Mouse (Mus musculus) midbrain, embryonic 10.5 days (tissue): Measurements from ENCODE around the gene A730049H05Rik. TPM values are rescaled to one million over a fixed set of nuclear protein-coding genes. Genes with fewer than 3 reads are reported as not detected.

Source experiments
- DNase-seq: peaks from one replicate; pipeline ENCODE4 v3.0.0-alpha.2; 2017; ENCODE audit warnings: low spot score
- H3K27ac ChIP-seq: fragments of 300-500 bp; sonication (generic); replicated peaks from 2 replicates; pipeline ENCODE4 v1.5.1; 2016; ENCODE audit warnings: mild to moderate bottlenecking
- H3K27me3 ChIP-seq: fragments of 300-500 bp; sonication (generic); 2 replicates; pipeline ENCODE4 v1.6.1; 2016; ENCODE audit warnings: low read depth, mild to moderate bottlenecking; ENCODE audit not compliant: poor library complexity, severe bottlenecking
- H3K36me3 ChIP-seq: fragments of 300-500 bp; sonication (generic); 2 replicates; pipeline ENCODE4 v1.6.1; 2016; ENCODE audit warnings: mild to moderate bottlenecking, moderate library complexity
- H3K4me1 ChIP-seq: fragments of 300-500 bp; sonication (generic); 2 replicates; pipeline ENCODE4 v1.6.1; 2016
- H3K4me3 ChIP-seq: fragments of 300-500 bp; sonication (generic); 2 replicates; pipeline ENCODE4 v1.5.1; 2016; ENCODE audit warnings: mild to moderate bottlenecking, moderate library complexity
- H3K9me3 ChIP-seq: fragments of 300-500 bp; sonication (generic); replicated peaks from 2 replicates; pipeline ENCODE4 v1.6.1; 2016; ENCODE audit warnings: mild to moderate bottlenecking
- WGBS: fragments of 180-500 bp; shearing (Covaris S2); methylation state at CpG from one replicate; pipeline ENCODE4 v1.1.7; 2016; 5-methylcytosine and 5-hydroxymethylcytosine counted together
- polyA plus RNA-seq: library from polyadenylated mRNA; unstranded; fragments of >200 nt; fragmentation: Nextera tagmentation; extraction: Ambion mirVana; gene quantifications from 2 replicates; pipeline ENCODE4 v1.2.1, GENCODE M21; 2016

A730049H05Rik gene
- polyA plus RNA-seq, 1 experiment from 2014 or later, result 1.5 TPM

DNA sequence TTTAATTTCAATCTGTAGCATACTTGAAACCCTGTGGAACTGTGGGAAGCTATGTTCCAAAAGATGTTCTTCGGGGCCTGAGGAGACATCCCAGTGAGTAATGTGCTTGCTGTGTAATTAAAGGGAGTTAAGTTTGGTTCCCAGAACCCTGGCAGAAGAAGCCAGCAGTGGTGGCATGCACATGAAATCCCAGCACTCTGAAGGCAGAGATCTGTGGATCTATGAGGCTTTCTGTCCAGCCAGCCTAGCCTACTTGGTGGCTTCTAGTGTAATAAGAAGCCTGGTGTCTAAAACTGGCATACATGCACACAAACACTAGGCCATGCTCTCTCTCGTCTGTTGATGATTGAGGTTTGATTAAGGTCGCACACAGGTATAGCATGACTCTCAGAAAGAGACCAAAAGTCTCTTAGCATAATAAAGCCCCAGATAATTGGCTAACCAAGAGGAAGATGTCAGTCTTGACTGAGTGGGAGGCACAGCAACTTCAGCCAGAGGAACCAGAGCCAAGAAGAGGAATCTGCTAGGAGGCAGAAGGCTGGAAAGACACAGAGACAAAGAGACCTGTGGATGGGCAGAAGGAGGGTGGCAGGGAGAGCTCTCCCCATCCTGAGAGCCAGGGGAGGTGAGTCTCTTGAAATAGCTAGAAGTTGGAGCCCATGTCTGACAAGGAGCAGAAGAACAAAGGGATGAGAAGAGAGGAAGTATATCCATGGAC lies 11.9 kb upstream of the A730049H05Rik start:
- no peak for DNase-seq
- Histone ChIP-seq H3K9me3 (no peaks in the 10 kb centered on the region), H3K27ac (no peak overlapping the region), H3K4me1 (peaks cover 7% of the 10 kb centered on the region), H3K27me3 (no peaks in the 10 kb centered on the region), H3K4me3 (no peak overlapping the region), H3K36me3 (peaks cover 7% of the 10 kb centered on the region; the same call in 1 of the 2 replicates)
- WGBS, result 82% methylated on average over 3 of the region's 3 CpGs

DNA sequence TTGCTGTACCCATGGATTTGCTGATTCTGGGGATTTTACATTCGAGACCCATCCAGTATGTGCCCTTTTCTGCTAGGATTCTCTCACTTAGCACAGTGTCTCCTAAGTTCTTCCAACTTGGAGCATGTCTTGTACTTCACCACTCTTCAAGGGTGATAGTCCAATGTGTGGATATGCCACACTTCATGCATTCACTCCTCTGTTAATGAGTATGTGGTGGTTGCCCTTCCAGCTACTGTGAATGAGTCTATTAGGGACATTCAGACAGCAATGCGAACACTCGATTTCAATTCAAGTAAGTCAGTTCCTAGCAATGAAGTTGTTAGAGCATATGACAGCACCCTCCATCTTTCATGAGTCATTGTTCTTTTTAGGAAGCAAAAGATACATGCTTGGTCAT lies 6.5 kb upstream of the A730049H05Rik start:
- H3K27me3 ChIP-seq, result peaks cover 5% of the 10 kb centered on the region
- no peaks in the 10 kb centered on the region for H3K9me3 ChIP-seq
- no peak overlapping the region for H3K4me3 ChIP-seq
- no peak for DNase-seq
- no peak overlapping the region for H3K27ac ChIP-seq
- peaks cover 7% of the 10 kb centered on the region; the same call in 1 of the 2 replicates for H3K36me3 ChIP-seq
- H3K4me1 ChIP-seq, result peaks cover 14% of the 10 kb centered on the region; the same call in 1 of the 2 replicates
- WGBS, result 93% methylated on average over 3 of the region's 3 CpGs

DNA sequence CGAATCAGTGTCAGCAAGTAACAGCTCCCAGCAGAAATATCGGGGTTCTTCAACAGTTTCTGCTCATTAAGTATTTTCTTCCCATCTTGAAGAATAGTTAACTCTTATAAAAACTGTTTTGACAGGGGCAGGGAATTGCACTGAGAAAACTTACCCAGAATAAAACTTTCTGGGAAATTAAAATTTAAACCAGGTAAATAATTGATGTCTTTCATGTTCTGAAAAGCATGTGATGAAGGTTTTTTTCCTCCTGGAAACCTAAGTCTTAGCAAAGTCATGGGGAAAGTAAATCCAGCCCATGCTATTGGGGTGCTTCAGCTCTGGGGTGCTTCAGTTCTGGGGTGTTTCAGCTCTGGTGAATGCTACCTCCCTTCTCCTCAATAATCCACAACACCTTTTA lies 5.7 kb upstream of the A730049H05Rik start:
- no peaks in the 10 kb centered on the region for H3K9me3 ChIP-seq
- H3K36me3 ChIP-seq, result peaks cover 7% of the 10 kb centered on the region; the same call in 1 of the 2 replicates
- no peak overlapping the region for H3K27ac ChIP-seq
- peaks cover 13% of the 10 kb centered on the region for H3K27me3 ChIP-seq
- 91% methylated on average over 2 of the region's 2 CpGs for WGBS
- no peak for DNase-seq
- no peak overlapping the region for H3K4me3 ChIP-seq
- peaks cover 17% of the 10 kb centered on the region for H3K4me1 ChIP-seq

DNA sequence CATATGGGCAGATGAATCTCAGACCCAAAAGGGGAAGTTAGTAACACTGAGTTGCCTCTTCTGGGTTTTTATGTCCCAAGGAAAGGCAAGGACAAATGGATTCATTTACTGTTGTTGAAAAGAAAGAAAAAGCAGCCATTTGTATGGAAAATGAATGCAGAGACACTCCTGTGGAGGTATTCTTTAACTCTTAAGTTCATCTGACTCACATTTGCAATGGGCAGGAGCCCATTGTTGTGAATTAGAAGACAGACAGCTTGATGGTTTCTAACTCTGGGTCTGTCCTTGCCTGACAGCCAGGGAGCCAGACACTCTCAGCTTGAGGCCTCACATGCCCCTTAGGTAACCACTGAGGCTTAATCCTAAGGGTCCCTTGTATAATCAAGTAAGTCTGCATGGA lies 4.7 kb upstream of the A730049H05Rik start:
- Histone ChIP-seq H3K36me3 (0 out of 2 replicates have a peak, but pooled peaks cover 4% of the 10 kb centered on the region), H3K4me3 (no peak overlapping the region), H3K9me3 (no peaks in the 10 kb centered on the region), H3K4me1 (peaks cover 26% of the 10 kb centered on the region), H3K27me3 (peaks cover 20% of the 10 kb centered on the region), H3K27ac (no peak overlapping the region)
- no peak for DNase-seq

DNA sequence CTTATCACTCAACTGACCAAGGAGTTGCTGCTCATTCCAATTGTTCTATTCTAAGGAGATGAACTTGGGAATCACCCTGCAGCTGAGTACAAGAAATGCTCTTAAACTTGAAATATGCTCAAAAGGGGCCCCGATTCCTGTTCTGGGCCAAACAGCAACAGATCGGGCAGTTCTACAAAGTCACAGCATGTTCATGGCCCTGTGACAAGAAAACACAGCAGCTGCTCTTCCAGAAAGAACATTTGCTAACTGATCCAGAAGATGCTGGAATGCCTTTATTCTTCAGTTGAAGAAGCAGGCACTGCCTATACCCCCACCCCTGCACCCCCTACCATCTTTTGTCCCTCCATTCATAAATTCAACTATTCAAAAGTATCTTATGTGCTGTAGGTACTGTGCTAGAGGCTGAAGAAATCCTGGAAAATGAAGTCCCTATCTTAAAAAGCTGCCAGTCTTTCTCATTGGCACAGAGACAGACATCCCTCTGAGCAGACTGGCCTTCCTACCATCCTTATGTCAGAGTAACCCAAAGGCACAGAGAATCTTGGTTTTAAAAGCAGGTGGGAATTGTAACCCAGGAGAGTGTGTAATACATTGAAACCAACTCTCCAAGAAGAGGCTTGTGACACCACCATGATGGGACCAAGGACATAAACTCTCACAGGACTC lies 3.4 kb upstream of the A730049H05Rik start:
- WGBS, result 74% methylated on average over 2 of the region's 2 CpGs
- H3K4me1 ChIP-seq, result peaks cover 39% of the 10 kb centered on the region
- no peak overlapping the region for H3K27ac ChIP-seq
- no peak overlapping the region for H3K4me3 ChIP-seq
- no peaks in the 10 kb centered on the region for H3K9me3 ChIP-seq
- H3K36me3 ChIP-seq, result no peaks in the 10 kb centered on the region
- DNase-seq, result no peak
- peaks cover 25% of the 10 kb centered on the region for H3K27me3 ChIP-seq

DNA sequence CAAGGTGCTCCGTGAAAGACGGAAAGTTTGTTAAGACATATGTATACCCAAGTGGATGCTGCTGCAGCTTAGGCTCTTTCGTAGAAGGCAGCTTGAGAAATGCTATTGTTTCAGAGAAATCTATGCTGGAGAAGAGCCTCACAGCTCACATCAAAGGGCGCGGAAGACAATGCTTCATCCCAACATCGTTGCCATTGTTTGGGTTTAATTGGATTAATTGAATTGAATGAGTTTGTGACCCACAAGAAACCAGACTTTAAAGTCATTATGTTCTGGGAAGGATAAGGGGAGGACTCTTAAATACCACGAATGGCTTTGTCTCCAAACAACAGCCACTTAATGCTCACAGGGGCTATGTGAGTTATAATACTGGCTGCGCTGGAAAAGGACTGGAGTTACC lies 1.4 kb downstream of the A730049H05Rik start:
- WGBS, result 18% methylated on average over 8 of the region's 8 CpGs
- H3K9me3 ChIP-seq, result no peaks in the 10 kb centered on the region
- no peak overlapping the region for H3K4me3 ChIP-seq
- no peak for DNase-seq
- H3K4me1 ChIP-seq, result peaks cover 62% of the 10 kb centered on the region
- no peak overlapping the region for H3K27ac ChIP-seq
- H3K36me3 ChIP-seq, result no peaks in the 10 kb centered on the region
- H3K27me3 ChIP-seq, result peaks cover 49% of the 10 kb centered on the region

DNA sequence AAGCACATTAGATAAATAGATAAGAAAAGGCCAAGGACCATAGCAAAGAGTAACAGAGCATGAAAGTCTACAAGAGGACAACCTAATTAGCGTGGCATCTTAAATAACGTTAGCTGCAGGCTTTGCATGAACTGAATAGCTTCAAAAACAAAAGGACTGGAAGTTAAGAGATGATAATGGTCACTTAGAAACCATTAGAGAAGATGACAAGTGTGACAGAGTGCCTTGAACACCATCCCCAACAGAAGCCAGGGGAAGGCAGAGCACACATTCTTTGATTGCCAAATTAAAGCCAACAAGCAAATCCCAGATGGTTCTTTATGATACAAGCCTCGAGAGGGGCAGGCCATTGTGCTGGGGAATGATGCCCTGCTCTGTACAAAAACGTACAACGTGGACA lies 5.3 kb downstream of the A730049H05Rik start:
- Histone ChIP-seq H3K27me3 (peaks cover 34% of the 10 kb centered on the region), H3K9me3 (no peaks in the 10 kb centered on the region), H3K4me1 (peaks cover 53% of the 10 kb centered on the region), H3K27ac (no peak overlapping the region), H3K36me3 (no peaks in the 10 kb centered on the region), H3K4me3 (no peak overlapping the region)
- no peak for DNase-seq
- WGBS, result 31% methylated on average over 5 of the region's 5 CpGs

DNA sequence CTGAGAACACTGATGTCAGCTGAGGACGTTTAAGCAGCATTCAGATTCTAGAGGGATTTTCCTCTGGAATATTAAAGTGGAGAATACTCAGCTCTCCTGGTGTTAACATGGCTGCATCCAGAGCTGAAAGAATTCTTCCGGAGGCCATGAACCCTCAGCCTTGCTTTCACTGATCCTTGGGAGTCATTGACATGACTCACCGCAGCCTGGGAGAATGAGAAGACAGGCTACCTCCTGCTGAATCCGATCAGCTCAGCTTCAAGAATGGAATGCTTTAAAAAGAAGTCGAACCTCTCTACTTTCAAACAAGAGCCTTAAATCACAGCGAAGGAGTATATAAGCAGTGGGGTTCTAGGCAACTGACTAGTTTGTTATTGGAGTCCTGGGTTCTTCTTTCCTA lies 5.7 kb downstream of the A730049H05Rik start:
- Histone ChIP-seq H3K4me3 (no peak overlapping the region), H3K9me3 (no peaks in the 10 kb centered on the region), H3K4me1 (peaks cover 53% of the 10 kb centered on the region), H3K27ac (no peak overlapping the region), H3K27me3 (peaks cover 30% of the 10 kb centered on the region), H3K36me3 (no peaks in the 10 kb centered on the region)
- WGBS, result 44% methylated on average over 6 of the region's 6 CpGs
- no peak for DNase-seq

DNA sequence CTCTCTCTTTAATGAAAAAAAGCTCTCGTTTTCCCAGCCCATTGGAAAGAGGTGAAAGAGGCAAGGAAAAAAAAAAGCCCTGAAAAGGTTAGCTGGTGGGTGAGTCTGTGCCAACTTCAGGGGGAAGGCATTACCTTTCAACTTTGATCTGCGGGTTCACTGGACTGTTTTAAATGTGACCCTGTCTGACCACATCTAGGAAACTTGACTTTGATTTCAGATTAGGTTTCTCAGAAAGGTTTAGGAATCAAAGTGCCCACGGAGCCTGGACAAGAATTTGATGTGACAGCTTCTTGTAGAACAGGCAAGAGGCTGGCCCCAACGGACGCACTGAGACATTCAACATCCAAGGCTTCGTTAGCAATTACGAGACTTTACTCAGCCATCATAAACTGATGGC lies 7.7 kb downstream of the A730049H05Rik start:
- Histone ChIP-seq H3K27me3 (peaks cover 18% of the 10 kb centered on the region; the same call in 1 of the 2 replicates), H3K36me3 (no peaks in the 10 kb centered on the region), H3K27ac (no peak overlapping the region), H3K4me1 (peaks cover 41% of the 10 kb centered on the region), H3K4me3 (no peak overlapping the region), H3K9me3 (no peaks in the 10 kb centered on the region)
- WGBS, result 65% methylated on average over 7 of the region's 7 CpGs
- no peak for DNase-seq

DNA sequence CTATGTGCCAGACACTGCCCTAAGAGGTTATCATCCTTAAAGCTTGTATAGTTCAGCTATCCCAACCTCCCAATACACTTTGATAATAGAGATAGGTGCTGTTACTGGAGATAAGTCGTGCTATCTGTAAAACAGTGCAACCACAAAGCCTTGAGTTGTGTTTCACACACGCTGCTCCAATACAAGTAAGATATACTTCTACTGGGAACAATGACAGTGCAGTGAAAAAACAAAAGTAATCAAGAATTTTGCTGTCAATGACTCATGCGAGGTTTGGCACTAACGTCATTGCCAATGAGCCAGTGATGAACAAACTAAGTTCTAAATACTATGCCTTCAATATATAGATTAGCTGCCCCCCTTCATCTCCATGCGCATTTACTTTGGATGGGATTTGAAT lies 10.3 kb downstream of the A730049H05Rik start:
- no peak for DNase-seq
- Histone ChIP-seq H3K27me3 (peaks cover 8% of the 10 kb centered on the region; the same call in 1 of the 2 replicates), H3K36me3 (no peaks in the 10 kb centered on the region), H3K9me3 (no peaks in the 10 kb centered on the region), H3K4me3 (no peak overlapping the region), H3K27ac (no peak overlapping the region), H3K4me1 (peaks cover 37% of the 10 kb centered on the region)
- WGBS, result 89% methylated on average over 5 of the region's 5 CpGs

DNA sequence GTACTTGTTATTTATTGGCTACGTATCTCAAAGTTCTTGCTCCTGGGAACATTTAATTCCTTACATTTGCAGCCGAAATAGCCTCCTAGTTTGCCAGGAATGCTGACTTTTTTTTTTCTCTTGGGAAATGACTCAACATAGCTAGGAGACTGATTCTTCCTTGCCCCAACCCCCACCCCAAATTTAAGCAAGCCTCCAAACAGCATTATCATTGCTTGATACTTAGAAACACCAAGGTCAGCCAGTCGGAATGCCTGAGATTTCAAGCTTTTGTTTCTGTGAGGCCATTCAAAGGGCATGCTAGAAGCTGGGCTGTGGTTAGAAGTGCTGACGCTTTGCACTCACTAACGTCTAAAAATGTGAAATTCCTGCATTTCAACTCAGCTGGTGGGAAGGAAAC lies 11.1 kb downstream of the A730049H05Rik start:
- peaks cover 8% of the 10 kb centered on the region; the same call in 1 of the 2 replicates for H3K27me3 ChIP-seq
- peaks cover 29% of the 10 kb centered on the region for H3K4me1 ChIP-seq
- DNase-seq, result no peak
- H3K9me3 ChIP-seq, result no peaks in the 10 kb centered on the region
- WGBS, result 54% methylated on average over 5 of the region's 5 CpGs
- H3K4me3 ChIP-seq, result no peak overlapping the region
- no peaks in the 10 kb centered on the region for H3K36me3 ChIP-seq
- no peak overlapping the region for H3K27ac ChIP-seq

DNA sequence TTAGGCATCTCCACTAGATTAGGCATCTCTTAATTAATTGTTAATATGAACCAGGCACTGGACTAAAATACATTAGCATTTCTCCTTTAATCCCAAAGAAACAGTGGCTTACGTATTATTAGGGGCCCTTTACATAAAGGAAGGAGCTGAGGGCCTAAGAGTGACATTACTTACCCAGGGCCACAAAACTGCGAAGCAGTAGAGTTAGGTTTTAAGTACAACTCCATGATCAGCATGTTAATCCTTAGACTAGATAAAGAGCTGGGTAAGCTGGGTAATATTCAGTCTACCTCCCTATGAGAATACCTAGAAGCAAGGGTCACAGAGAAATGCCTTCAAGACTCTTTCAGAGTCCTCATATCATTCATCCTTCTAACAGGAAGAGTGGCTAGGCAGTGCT lies 12.9 kb downstream of the A730049H05Rik start:
- no peak overlapping the region for H3K4me3 ChIP-seq
- H3K27ac ChIP-seq, result no peak overlapping the region
- no peaks in the 10 kb centered on the region for H3K9me3 ChIP-seq
- no peaks in the 10 kb centered on the region; the same call in 1 of the 2 replicates for H3K27me3 ChIP-seq
- H3K4me1 ChIP-seq, result peaks cover 17% of the 10 kb centered on the region
- H3K36me3 ChIP-seq, result no peaks in the 10 kb centered on the region
- DNase-seq, result no peak
- 83% methylated on average over 2 of the region's 2 CpGs for whole genome bisulfite sequencing

DNA sequence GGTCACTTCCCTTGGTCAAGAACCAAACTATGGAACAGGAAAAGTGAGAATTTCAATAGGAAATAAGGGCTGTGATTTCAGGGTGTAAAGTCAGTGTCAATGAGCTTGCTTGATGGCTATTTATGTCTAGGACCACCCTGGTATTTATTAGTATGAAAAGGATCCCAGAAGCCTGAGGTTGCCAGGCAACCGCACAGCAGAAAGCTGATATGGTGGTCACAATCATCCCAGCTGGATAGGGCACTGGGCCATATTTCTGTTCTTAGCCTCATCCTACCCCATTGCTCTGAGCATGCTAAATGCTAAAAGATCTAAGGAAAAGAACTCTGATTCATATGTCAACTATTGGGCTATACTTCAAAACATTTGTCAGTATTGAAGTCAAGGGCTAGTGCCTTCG lies 14.8 kb downstream of the A730049H05Rik start:
- H3K4me3 ChIP-seq, result no peak overlapping the region
- peaks cover 17% of the 10 kb centered on the region for H3K4me1 ChIP-seq
- H3K9me3 ChIP-seq, result no peaks in the 10 kb centered on the region
- H3K27ac ChIP-seq, result no peak overlapping the region
- H3K36me3 ChIP-seq, result no peaks in the 10 kb centered on the region
- DNase-seq, result no peak
- 86% methylated on average over 2 of the region's 2 CpGs for WGBS
- H3K27me3 ChIP-seq, result no peaks in the 10 kb centered on the region; the same call in 1 of the 2 replicates
